Mouse (Mus musculus) midbrain, postnatal 0 days (tissue): Measurements from ENCODE around the gene B9d1. TPM values are rescaled to one million over a fixed set of nuclear protein-coding genes. Genes with fewer than 3 reads are reported as not detected.

ENCODE experiments used
- ATAC-seq: fragments of 200-750 bp; cut with Nextera tagmentation; 2 replicates; pipeline ENCODE4 v1.8.0; 2017; ENCODE audit warnings: moderate number of reproducible peaks, mild to moderate bottlenecking, moderate TSS enrichment, moderate library complexity; ENCODE audit not compliant: low FRiP score
- DNase-seq: peaks from one replicate; pipeline ENCODE4 v3.0.0-alpha.2; 2015; ENCODE audit warnings: low spot score
- H3K27ac ChIP-seq: fragments of 300-500 bp; sonication (generic); 2 replicates; pipeline ENCODE4 v1.5.1; 2014; ENCODE audit warnings: low read depth, mild to moderate bottlenecking, low read length, mixed read lengths
- H3K27me3 ChIP-seq: fragments of 300-500 bp; sonication (generic); 2 replicates; pipeline ENCODE4 v1.6.1; 2014; ENCODE audit warnings: low read length, control low read depth, mixed read lengths; ENCODE audit not compliant: insufficient read depth
- H3K36me3 ChIP-seq: fragments of 300-500 bp; sonication (generic); 2 replicates; pipeline ENCODE4 v1.6.1; 2014; ENCODE audit warnings: low read length, control low read depth, mixed read lengths; ENCODE audit not compliant: insufficient read depth
- H3K4me1 ChIP-seq: fragments of 300-500 bp; sonication (generic); 2 replicates; pipeline ENCODE4 v1.6.1; 2014; ENCODE audit warnings: mild to moderate bottlenecking, control low read depth, antibody characterized with exemption, low read length, mixed read lengths; ENCODE audit not compliant: insufficient read depth
- H3K4me2 ChIP-seq: fragments of 300-500 bp; sonication (generic); 2 replicates; pipeline ENCODE4 v1.6.1; 2014; ENCODE audit warnings: low read depth, mild to moderate bottlenecking, low read length, mixed read lengths; ENCODE audit not compliant: poor library complexity, severe bottlenecking
- H3K4me3 ChIP-seq: fragments of 300-500 bp; sonication (generic); 2 replicates; pipeline ENCODE4 v1.5.1; 2014; ENCODE audit warnings: low read depth, mild to moderate bottlenecking, low read length, moderate library complexity
- H3K9ac ChIP-seq: fragments of 300-500 bp; sonication (generic); replicated peaks from 2 replicates; pipeline ENCODE4 v1.6.1; 2014; ENCODE audit warnings: mild to moderate bottlenecking, low read length, moderate library complexity, mixed read lengths; ENCODE audit not compliant: poor library complexity, severe bottlenecking
- H3K9me3 ChIP-seq: fragments of 300-500 bp; sonication (generic); 2 replicates; pipeline ENCODE4 v1.6.1; 2016; ENCODE audit warnings: low read length, control low read depth
- CTCF ChIP-seq: IDR thresholded peaks from 2 replicates; pipeline ENCODE4 v1.5.1; 2016; ENCODE audit warnings: antibody characterized with exemption, mild to moderate bottlenecking
- WGBS: fragments of 180-500 bp; shearing (Covaris S2); extraction: QIAGEN DNeasy Blood & Tissue Kit; methylation state at CpG from one replicate; pipeline ENCODE4 v1.1.7; 2014; 5-methylcytosine and 5-hydroxymethylcytosine counted together
- polyA plus RNA-seq: library from polyadenylated mRNA; unstranded; fragments of >200 nt; fragmentation: Nextera tagmentation; extraction: Ambion mirVana; gene quantifications from 2 replicates; pipeline ENCODE4 v1.2.1, GENCODE M21; 2015
- total RNA-seq: library from RNA; depleted of rRNA; stranded (reverse); fragments of >200 nt; gene quantifications from 2 replicates; pipeline ENCODE4 v1.2.3, GENCODE M21; 2014; rRNA removed

Gene B9d1
- total RNA-seq (26.3 and 28.1 TPM in 2 replicates), polyA plus RNA-seq (25.1 and 27.5 TPM in 2 replicates)

GRCm38 (mm10) chr11:61504713-61505257, at the start of gene B9d1:
TSS of gene B9d1 (plus strand) at chr11:61505144.
- WGBS = under 1% methylated on average over 39 of the region's 39 CpGs
- no peaks in the 10 kb centered on the region for H3K27me3 ChIP-seq
- H3K4me1 ChIP-seq = peaks cover 7% of the 10 kb centered on the region
- ATAC-seq (peak; percentile 90), DNase-seq (peak; percentile 99)
- H3K9me3 ChIP-seq = no peaks in the 10 kb centered on the region
- peak within 1 kb of the TSS; percentile 64 for H3K4me3 ChIP-seq
- peak; percentile 98 for TF ChIP-seq CTCF
- H3K36me3 ChIP-seq = no peaks in the 10 kb centered on the region; the same call in 1 of the 2 replicates
- peak within 1 kb of the TSS; percentile 70 for H3K4me2 ChIP-seq
- peak within 1 kb of the TSS; percentile 89 for H3K27ac ChIP-seq
- H3K9ac ChIP-seq = peak within 1 kb of the TSS; percentile 71

GRCm38 (mm10) chr11:61464071-61464470, 40.9 kb upstream of the B9d1 start:
- Histone ChIP-seq H3K27ac (no peak overlapping the region), H3K36me3 (no peaks in the 10 kb centered on the region), H3K4me2 (no peak overlapping the region), H3K9me3 (no peaks in the 10 kb centered on the region), H3K9ac (no peak overlapping the region), H3K27me3 (no peaks in the 10 kb centered on the region), H3K4me3 (no peak overlapping the region), H3K4me1 (no peaks in the 10 kb centered on the region)
- DNase-seq = no peak
- ATAC-seq = no peak
- 90% methylated on average over 2 of the region's 2 CpGs for WGBS
- no peak for TF ChIP-seq CTCF

- H3K27me3 ChIP-seq = no peaks in the 10 kb centered on the region
- DNase-seq (no peak), ATAC-seq (no peak)
- H3K9me3 ChIP-seq = no peaks in the 10 kb centered on the region
- no peak overlapping the region for H3K4me2 ChIP-seq
- H3K4me1 ChIP-seq = no peaks in the 10 kb centered on the region
- no peaks in the 10 kb centered on the region for H3K36me3 ChIP-seq
- 47% methylated on average over 4 of the region's 4 CpGs for WGBS
- H3K27ac ChIP-seq = no peak overlapping the region
- H3K9ac ChIP-seq = no peak overlapping the region
- no peak for TF ChIP-seq CTCF
- no peak overlapping the region for H3K4me3 ChIP-seq
Measured at GRCm38 (mm10) chr11:61465422-61465821, 39.5 kb upstream of the B9d1 start.

- 83% methylated on average over 4 of the region's 4 CpGs for WGBS
- no peaks in the 10 kb centered on the region for H3K4me1 ChIP-seq
- ATAC-seq (no peak), DNase-seq (peak; percentile 54)
- no peaks in the 10 kb centered on the region for H3K27me3 ChIP-seq
- H3K36me3 ChIP-seq = no peaks in the 10 kb centered on the region
- no peak overlapping the region for H3K4me3 ChIP-seq
- no peak for TF ChIP-seq CTCF
- H3K9me3 ChIP-seq = no peaks in the 10 kb centered on the region
- no peak overlapping the region for H3K9ac ChIP-seq
- no peak overlapping the region for H3K4me2 ChIP-seq
- no peak overlapping the region for H3K27ac ChIP-seq
Measured at GRCm38 (mm10) chr11:61468534-61468933, 36.4 kb upstream of the B9d1 start.

- no peak overlapping the region for H3K4me3 ChIP-seq
- no peak overlapping the region for H3K27ac ChIP-seq
- no peak for DNase-seq
- H3K27me3 ChIP-seq = no peaks in the 10 kb centered on the region
- WGBS = 74% methylated on average over 7 of the region's 7 CpGs
- H3K9ac ChIP-seq = no peak overlapping the region
- H3K4me2 ChIP-seq = no peak overlapping the region
- ATAC-seq = no peak
- no peaks in the 10 kb centered on the region for H3K9me3 ChIP-seq
- H3K36me3 ChIP-seq = no peaks in the 10 kb centered on the region
- no peaks in the 10 kb centered on the region for H3K4me1 ChIP-seq
- no peak for TF ChIP-seq CTCF
Measured at GRCm38 (mm10) chr11:61469317-61469917, 35.5 kb upstream of the B9d1 start.

GRCm38 (mm10) chr11:61470880-61471279, 34.1 kb upstream of the B9d1 start:
- no peak for TF ChIP-seq CTCF
- Histone ChIP-seq H3K27me3 (no peaks in the 10 kb centered on the region), H3K4me2 (no peak overlapping the region), H3K9me3 (no peaks in the 10 kb centered on the region), H3K36me3 (no peaks in the 10 kb centered on the region), H3K4me3 (no peak overlapping the region), H3K27ac (no peak overlapping the region), H3K4me1 (no peaks in the 10 kb centered on the region), H3K9ac (no peak overlapping the region)
- ATAC-seq = no peak
- DNase-seq = no peak
